Mouse (Mus musculus) olfactory bulb, adult 2 months (tissue): Measurements from ENCODE around the gene Tsc2.

Source experiments
- CTCF ChIP-seq: fragments of 200-500 bp; IDR thresholded peaks from 2 replicates; pipeline ENCODE4 v1.5.1; 2012; ENCODE audit warnings: low read depth, mild to moderate bottlenecking, low read length, moderate library complexity; ENCODE audit not compliant: insufficient read depth
- POLR2A ChIP-seq: fragments of 200-500 bp; IDR thresholded peaks from 2 replicates; pipeline ENCODE4 v1.6.1; 2012; ENCODE audit warnings: mild to moderate bottlenecking, low read depth, low read length, moderate library complexity; ENCODE audit not compliant: insufficient read depth

GRCm38 (mm10) chr17:24646381-24646780 lies 14.0 kb upstream of the Tsc2 start:
- TF ChIP-seq POLR2A (no peak), CTCF (no peak)
